Mouse (Mus musculus) forebrain, embryonic 10.5 days (tissue): ENCODE results near the gene Olfr1152. TPM values are rescaled to one million over a fixed set of nuclear protein-coding genes. Genes with fewer than 3 reads are reported as not detected.

Source experiments
- DNase-seq: peaks from one replicate; pipeline ENCODE4 v3.0.0-alpha.2; 2017; ENCODE audit warnings: low spot score; ENCODE audit errors: extremely low spot score
- H3K27ac ChIP-seq: fragments of 300-500 bp; sonication (generic); 2 replicates; pipeline ENCODE4 v1.5.1; 2016; ENCODE audit warnings: mild to moderate bottlenecking
- H3K27me3 ChIP-seq: fragments of 300-500 bp; sonication (generic); 2 replicates; pipeline ENCODE4 v1.6.1; 2016; ENCODE audit warnings: mild to moderate bottlenecking; ENCODE audit not compliant: poor library complexity, severe bottlenecking
- H3K36me3 ChIP-seq: fragments of 300-500 bp; sonication (generic); replicated peaks from 2 replicates; pipeline ENCODE4 v1.6.1; 2016; ENCODE audit warnings: mild to moderate bottlenecking, moderate library complexity
- H3K4me1 ChIP-seq: fragments of 300-500 bp; sonication (generic); 2 replicates; pipeline ENCODE4 v1.6.1; 2016
- H3K4me3 ChIP-seq: fragments of 300-500 bp; sonication (generic); 2 replicates; pipeline ENCODE4 v1.5.1; 2016; ENCODE audit warnings: mild to moderate bottlenecking, moderate library complexity
- H3K9me3 ChIP-seq: fragments of 300-500 bp; sonication (generic); 2 replicates; pipeline ENCODE4 v1.6.1; 2016; ENCODE audit warnings: mild to moderate bottlenecking, moderate library complexity
- WGBS: fragments of 180-500 bp; shearing (Covaris S2); methylation state at CpG from one replicate; pipeline ENCODE4 v1.1.7; 2016; 5-methylcytosine and 5-hydroxymethylcytosine counted together
- polyA plus RNA-seq: library from polyadenylated mRNA; unstranded; fragments of >200 nt; fragmentation: Nextera tagmentation; extraction: Ambion mirVana; gene quantifications from 2 replicates; pipeline ENCODE4 v1.2.1, GENCODE M21; 2016

The Olfr1152 gene
- polyA plus RNA-seq, result not detected in 2 replicates

DNA sequence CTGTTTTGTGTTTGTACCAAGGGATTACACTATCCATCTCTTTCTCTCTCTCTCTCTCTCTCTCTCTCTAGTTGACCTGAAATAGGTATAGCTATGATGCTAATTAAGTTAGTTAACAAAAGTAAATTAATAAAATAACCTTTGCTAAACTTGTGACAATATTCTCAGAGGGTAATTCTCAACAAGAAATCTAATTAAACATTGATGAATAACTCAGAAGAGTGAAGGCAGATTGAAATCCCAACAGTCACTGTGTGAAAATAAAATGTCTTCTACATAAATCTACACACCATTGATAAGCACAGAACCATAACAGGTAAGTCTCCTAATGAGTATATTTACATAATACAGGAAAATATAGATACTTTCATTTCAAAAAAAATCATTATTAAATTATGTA, at the start of gene Olfr1152:
Gene Olfr1152, plus strand, starts transcription at position 301 of the 400 bp plus-strand sequence.
- Histone ChIP-seq H3K36me3 (no peaks in the 10 kb centered on the region), H3K4me1 (no peaks in the 10 kb centered on the region), H3K4me3 (no peak within 1 kb of the TSS), H3K9me3 (no peaks in the 10 kb centered on the region), H3K27ac (no peak within 1 kb of the TSS), H3K27me3 (no peaks in the 10 kb centered on the region)
- DNase-seq, result no peak

DNA sequence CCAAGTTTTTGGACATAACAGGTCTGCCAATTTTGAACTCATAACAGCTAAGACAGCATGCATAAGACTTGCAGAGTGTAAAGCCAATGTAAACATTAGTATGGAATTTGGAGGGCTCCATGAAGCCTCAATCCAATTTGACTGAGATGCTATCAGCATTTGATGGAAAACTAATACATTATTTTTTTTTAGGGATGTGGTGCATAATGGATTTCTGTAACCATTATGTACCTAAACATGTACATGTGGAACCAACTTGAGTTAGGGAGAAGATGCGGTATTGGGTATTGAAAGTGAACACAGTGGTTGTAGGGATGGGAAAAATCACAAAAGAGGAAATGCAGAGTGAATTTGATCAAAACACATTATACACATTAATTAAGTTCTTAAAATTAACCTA, 36.1 kb upstream of the Olfr1152 start, which contains the start of gene Olfr1148:
Gene Olfr1148, plus strand, starts transcription at position 301 of the 400 bp plus-strand sequence.
- Histone ChIP-seq H3K36me3 (no peaks in the 10 kb centered on the region), H3K9me3 (no peaks in the 10 kb centered on the region), H3K4me1 (no peaks in the 10 kb centered on the region), H3K27ac (no peak within 1 kb of the TSS), H3K4me3 (no peak within 1 kb of the TSS), H3K27me3 (no peaks in the 10 kb centered on the region)
- WGBS, result 87% methylated on average over 1 of the region's 1 CpGs
- DNase-seq, result no peak

- no peak within 1 kb of the TSS for H3K27ac ChIP-seq
- no peak within 1 kb of the TSS for H3K4me3 ChIP-seq
- H3K27me3 ChIP-seq, result no peaks in the 10 kb centered on the region
- H3K4me1 ChIP-seq, result no peaks in the 10 kb centered on the region
- no peaks in the 10 kb centered on the region for H3K9me3 ChIP-seq
- no peaks in the 10 kb centered on the region for H3K36me3 ChIP-seq
- no peak for DNase-seq
- WGBS, result 81% methylated on average over 1 of the region's 1 CpGs
Measured at GRCm38 (mm10) chr2:87843693-87844092, 22.6 kb upstream of the Olfr1152 start, which contains the start of gene Olfr1150-ps1. Olfr1150-ps1 (plus strand) TSS chr2:87843993.

DNA sequence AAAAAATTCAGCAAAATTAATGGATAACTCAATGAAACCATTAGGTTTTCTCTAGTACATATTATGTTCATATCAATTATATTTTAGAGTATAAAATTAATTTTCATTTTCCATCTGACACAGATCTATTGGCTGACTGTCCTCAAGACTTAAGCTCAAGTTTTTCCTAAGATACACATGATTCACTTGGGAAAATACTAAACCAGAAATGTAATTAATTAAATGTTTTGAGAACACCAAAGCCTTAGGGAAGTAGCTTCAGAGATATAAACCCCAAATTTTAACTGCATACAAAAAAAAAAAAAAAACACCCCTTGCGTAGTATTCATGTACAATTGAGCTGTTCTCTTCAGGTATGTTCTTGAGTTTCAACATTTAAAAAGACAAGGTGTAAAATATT, 10.7 kb upstream of the Olfr1152 start, which contains the start of gene Olfr1151:
Gene Olfr1151, plus strand, starts transcription at position 301 of the 400 bp plus-strand sequence.
- Histone ChIP-seq H3K4me1 (no peaks in the 10 kb centered on the region), H3K9me3 (no peaks in the 10 kb centered on the region), H3K4me3 (no peak within 1 kb of the TSS), H3K27ac (no peak within 1 kb of the TSS), H3K27me3 (no peaks in the 10 kb centered on the region), H3K36me3 (no peaks in the 10 kb centered on the region)
- 86% methylated on average over 1 of the region's 1 CpGs for WGBS
- DNase-seq, result no peak

GRCm38 (mm10) chr2:87894662-87895061, 28.4 kb downstream of the Olfr1152 start, which contains the start of gene Olfr1153:
Olfr1153 (plus strand) TSS chr2:87894962.
- WGBS, result 75% methylated on average over 1 of the region's 1 CpGs
- H3K9me3 ChIP-seq, result peaks cover 2% of the 10 kb centered on the region; the same call in 1 of the 2 replicates
- H3K27me3 ChIP-seq, result no peaks in the 10 kb centered on the region
- H3K4me3 ChIP-seq, result no peak within 1 kb of the TSS
- no peak within 1 kb of the TSS for H3K27ac ChIP-seq
- no peaks in the 10 kb centered on the region for H3K36me3 ChIP-seq
- no peak for DNase-seq
- H3K4me1 ChIP-seq, result no peaks in the 10 kb centered on the region

DNA sequence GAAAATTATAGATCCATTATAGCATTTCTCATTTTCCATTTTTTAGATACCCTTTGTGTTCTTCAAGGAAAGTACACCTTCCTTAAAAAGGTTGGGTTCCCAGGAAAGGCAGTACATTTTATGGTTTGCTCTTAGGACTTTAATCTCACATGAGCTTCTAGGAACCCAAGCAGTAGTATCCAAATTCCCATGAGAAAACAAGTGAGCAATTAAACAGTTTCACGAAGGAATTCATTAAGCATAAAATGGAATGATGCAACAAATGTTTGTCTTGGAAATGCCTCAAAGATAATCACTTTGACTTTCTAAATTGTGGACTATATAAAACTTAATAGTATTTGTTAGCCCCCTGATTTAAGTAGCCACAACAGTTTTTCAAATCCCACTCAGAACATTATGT, 38.8 kb downstream of the Olfr1152 start, which contains the start of gene Olfr1154:
Gene Olfr1154, minus strand, starts transcription at position 101 of the 400 bp plus-strand sequence.
- no peaks in the 10 kb centered on the region for H3K36me3 ChIP-seq
- H3K9me3 ChIP-seq, result no peaks in the 10 kb centered on the region
- H3K27me3 ChIP-seq, result no peaks in the 10 kb centered on the region
- DNase-seq, result no peak
- H3K27ac ChIP-seq, result no peak within 1 kb of the TSS
- 89% methylated on average over 1 of the region's 1 CpGs for WGBS
- no peak within 1 kb of the TSS for H3K4me3 ChIP-seq
- no peaks in the 10 kb centered on the region for H3K4me1 ChIP-seq

Other genes with a start within 250 kb of the Olfr1152 start
- gene Olfr1131, start 239.4 kb upstream of the Olfr1152 start, polyA plus RNA-seq, result not detected in 2 replicates
- not detected in 2 replicates for gene Olfr1132, start 229.0 kb upstream of the Olfr1152 start, polyA plus RNA-seq
- not detected in 2 replicates for gene Olfr1133, start 219.1 kb upstream of the Olfr1152 start, polyA plus RNA-seq
- not detected in 2 replicates for gene Olfr1134, start 208.0 kb upstream of the Olfr1152 start, polyA plus RNA-seq
- not detected in 2 replicates for gene Olfr1135, start 192.8 kb upstream of the Olfr1152 start, polyA plus RNA-seq
- not detected in 2 replicates for gene Olfr1136, start 172.5 kb upstream of the Olfr1152 start, polyA plus RNA-seq
- gene Olfr1137, start 153.3 kb upstream of the Olfr1152 start, polyA plus RNA-seq, result not detected in 2 replicates
- gene Olfr1138, start 126.5 kb upstream of the Olfr1152 start, polyA plus RNA-seq, result not detected in 2 replicates
- not detected in 2 replicates for gene Olfr1140, start 122.7 kb upstream of the Olfr1152 start, polyA plus RNA-seq
- gene Olfr1141, start 112.5 kb upstream of the Olfr1152 start, polyA plus RNA-seq, result not detected in 2 replicates
- not detected in 2 replicates for gene Olfr152, start 87.0 kb upstream of the Olfr1152 start, polyA plus RNA-seq
- gene Olfr1143, start 65.9 kb upstream of the Olfr1152 start, polyA plus RNA-seq, result not detected in 2 replicates
- not detected in 2 replicates for gene Olfr1145, start 56.7 kb upstream of the Olfr1152 start, polyA plus RNA-seq
- not detected in 2 replicates for gene Olfr1148, start 36.0 kb upstream of the Olfr1152 start, polyA plus RNA-seq
- not detected in 2 replicates for gene Olfr1150-ps1, start 22.5 kb upstream of the Olfr1152 start, polyA plus RNA-seq
- not detected in 2 replicates for gene Olfr1151, start 10.6 kb upstream of the Olfr1152 start, polyA plus RNA-seq
- gene Olfr1153, start 28.5 kb downstream of the Olfr1152 start, polyA plus RNA-seq, result not detected in 2 replicates
- not detected in 2 replicates for gene Olfr1154, start 38.7 kb downstream of the Olfr1152 start, polyA plus RNA-seq
- gene Olfr1155, start 78.6 kb downstream of the Olfr1152 start, polyA plus RNA-seq, result not detected in 2 replicates
- gene Olfr1156, start 86.6 kb downstream of the Olfr1152 start, polyA plus RNA-seq, result not detected in 2 replicates
- gene Olfr1157, start 101.8 kb downstream of the Olfr1152 start, polyA plus RNA-seq, result not detected in 2 replicates
- gene Olfr74, start 108.2 kb downstream of the Olfr1152 start, polyA plus RNA-seq, result not detected in 2 replicates
- gene Olfr1158, start 123.6 kb downstream of the Olfr1152 start, polyA plus RNA-seq, result not detected in 2 replicates
- gene Olfr1160, start 141.8 kb downstream of the Olfr1152 start, polyA plus RNA-seq, result not detected in 2 replicates
- gene Olfr1161, start 156.3 kb downstream of the Olfr1152 start, polyA plus RNA-seq, result not detected in 2 replicates
- not detected in 2 replicates for gene Olfr73, start 171.2 kb downstream of the Olfr1152 start, polyA plus RNA-seq
- gene Olfr1162, start 184.6 kb downstream of the Olfr1152 start, polyA plus RNA-seq, result not detected in 2 replicates
- gene Olfr1163, start 205.3 kb downstream of the Olfr1152 start, polyA plus RNA-seq, result not detected in 2 replicates
- not detected in 2 replicates for gene Olfr1164, start 227.5 kb downstream of the Olfr1152 start, polyA plus RNA-seq